Mouse (Mus musculus): ENCODE results near the gene Scarf1. TPM values are rescaled to one million over a fixed set of nuclear protein-coding genes. Genes with fewer than 3 reads are reported as not detected.

Gene Scarf1
- total RNA-seq, 2 experiments from 2014 or later: 8.5 to 12.1 TPM

DNA sequence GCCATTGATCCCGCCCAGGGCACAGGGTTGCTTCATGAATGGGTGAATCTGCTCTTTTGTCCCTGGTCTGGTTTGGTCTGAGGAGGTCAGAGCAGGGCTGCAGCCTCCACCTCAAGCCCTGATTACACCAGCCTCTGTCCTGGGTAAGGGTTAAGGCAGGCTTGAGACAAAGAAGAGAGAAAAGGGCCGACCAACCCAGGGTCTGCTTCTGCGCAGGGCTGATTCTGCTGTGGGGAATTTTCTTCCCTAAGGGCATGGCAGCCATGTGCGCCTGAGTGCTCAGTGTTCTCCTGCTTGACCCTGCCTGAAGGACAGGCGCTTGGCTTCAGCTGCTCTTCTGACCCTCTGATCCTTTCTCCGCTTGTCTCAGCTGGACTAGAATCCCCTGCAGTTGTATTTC lies 43.8 kb downstream of the Scarf1 start:
- DNase-seq (ENCODE audit: low spot score): no peak
- intact Hi-C loops (cut with DNase I): no loop called here

GRCm38 (mm10) chr11:75558101-75558500 lies 44.8 kb downstream of the Scarf1 start:
- DNase-seq (ENCODE audit: low spot score): no peak
- intact Hi-C loops (cut with DNase I): no loop called here

- DNase-seq (ENCODE audit: low spot score): no peak
- intact Hi-C loops (cut with DNase I): no loop called here
Observed at GRCm38 (mm10) chr11:75559870-75560504, 46.6 kb downstream of the Scarf1 start.

GRCm38 (mm10) chr11:75560530-75561409 lies 47.4 kb downstream of the Scarf1 start:
- DNase-seq (ENCODE audit: low spot score): no peak
- intact Hi-C loops (cut with DNase I): no loop called here

- no peak for DNase-seq (ENCODE audit: low spot score)
- intact Hi-C loops (cut with DNase I): no loop called here
Observed at GRCm38 (mm10) chr11:75561410-75561791, 48.1 kb downstream of the Scarf1 start.

- intact Hi-C loops (cut with DNase I): no loop called here
- DNase-seq (ENCODE audit: low spot score): no peak
Observed at GRCm38 (mm10) chr11:75562840-75563239, 49.5 kb downstream of the Scarf1 start.

DNA sequence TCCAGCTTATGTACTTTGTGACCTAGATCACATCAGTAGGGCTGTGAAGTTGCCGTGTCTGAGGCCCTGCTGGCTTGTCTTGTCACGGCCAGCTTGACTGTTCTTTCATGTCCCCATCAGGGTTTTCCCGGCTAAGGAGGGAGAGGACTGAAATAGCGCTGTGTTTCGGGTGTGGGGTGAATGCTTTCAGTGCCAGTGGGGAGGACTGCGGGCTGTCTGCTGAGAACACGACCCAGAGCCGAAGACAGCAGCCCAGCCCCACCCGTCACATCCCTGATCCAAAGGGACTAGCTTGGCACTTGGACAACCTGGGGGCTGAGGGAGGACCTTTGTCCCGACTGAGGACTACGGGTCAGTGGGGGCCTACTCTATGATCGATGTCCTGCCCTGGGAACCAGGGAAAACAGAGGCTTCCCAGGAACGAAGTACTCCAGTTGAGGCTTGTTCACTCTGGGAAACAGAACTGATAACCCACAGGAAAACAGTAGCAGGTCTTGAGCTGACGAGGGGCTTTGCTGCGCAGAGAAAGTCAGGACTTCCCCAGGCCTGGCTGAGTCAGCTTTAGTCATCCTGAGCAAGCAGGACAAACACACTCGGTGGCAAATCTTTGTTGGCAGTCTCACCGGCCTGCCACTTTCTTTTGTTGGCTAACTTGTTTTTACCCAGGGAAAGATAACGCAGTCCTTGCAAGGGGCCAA lies 50.7 kb downstream of the Scarf1 start:
- intact Hi-C loops (cut with DNase I): no loop called here
- peak; percentile 32 for DNase-seq (ENCODE audit: low spot score)

DNA sequence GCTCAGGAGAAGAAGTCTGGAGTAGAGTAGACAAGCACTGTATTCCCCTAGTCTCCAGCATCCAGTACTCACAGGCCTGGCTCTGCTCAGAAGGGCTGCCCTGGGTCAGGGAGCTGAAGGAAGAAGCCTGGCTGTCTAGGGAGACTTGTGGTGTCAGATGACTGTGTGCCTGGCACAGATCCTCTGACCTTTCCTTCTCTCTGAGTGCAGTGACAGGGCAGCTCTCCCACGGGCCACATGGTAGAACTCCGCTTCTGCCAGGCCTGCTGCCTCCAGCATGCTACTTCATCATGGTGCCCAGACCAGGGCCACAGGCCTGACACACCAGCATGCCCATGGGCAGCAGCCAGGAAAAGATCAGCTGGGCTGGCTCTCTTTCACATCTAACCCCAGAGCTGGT lies 52.5 kb downstream of the Scarf1 start:
- peak; percentile 62 for DNase-seq (ENCODE audit: low spot score)
- intact Hi-C loops (cut with DNase I): no loop called here

GRCm38 (mm10) chr11:75566276-75567196 lies 53.2 kb downstream of the Scarf1 start:
- intact Hi-C loops (cut with DNase I): no loop called here
- no peak for DNase-seq (ENCODE audit: low spot score)

DNA sequence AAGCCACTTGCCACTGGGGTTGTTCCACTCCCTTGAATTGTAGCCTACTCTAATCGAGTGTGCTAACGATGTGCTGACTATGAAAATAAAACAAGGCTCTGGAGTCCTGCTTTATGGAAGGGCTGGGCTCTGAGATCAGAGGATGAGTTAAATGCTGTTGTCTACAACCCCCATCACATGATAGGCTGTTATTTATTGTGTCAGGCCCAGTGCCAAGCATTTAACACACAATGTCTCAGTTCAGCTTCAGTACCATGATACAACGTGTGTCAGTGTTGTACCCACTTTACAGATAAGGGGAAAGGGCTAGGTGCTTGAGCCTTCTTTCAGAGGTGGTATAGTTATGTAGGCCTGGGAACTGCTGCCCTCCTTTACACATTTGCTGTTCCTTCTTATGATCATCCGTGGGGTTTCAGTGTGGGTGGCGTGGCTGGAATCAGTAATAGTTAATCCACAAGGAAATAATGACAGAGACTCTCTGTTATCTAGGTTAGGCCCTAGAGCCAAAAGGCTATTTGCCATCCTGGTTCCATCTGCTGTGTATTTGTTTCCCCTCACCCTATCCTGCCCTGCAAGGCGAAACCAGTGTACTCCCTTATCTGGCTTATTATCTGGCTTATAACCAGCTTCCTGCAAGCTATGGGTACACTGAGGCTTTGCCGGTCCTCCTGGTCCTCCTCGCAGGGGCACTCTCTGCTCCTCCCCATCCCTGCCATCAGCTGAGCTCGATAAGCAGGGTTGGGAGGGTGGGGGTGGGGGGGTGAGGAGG lies 54.2 kb downstream of the Scarf1 start:
- no peak for DNase-seq (ENCODE audit: low spot score)
- intact Hi-C loops (cut with DNase I): no loop called here

DNA sequence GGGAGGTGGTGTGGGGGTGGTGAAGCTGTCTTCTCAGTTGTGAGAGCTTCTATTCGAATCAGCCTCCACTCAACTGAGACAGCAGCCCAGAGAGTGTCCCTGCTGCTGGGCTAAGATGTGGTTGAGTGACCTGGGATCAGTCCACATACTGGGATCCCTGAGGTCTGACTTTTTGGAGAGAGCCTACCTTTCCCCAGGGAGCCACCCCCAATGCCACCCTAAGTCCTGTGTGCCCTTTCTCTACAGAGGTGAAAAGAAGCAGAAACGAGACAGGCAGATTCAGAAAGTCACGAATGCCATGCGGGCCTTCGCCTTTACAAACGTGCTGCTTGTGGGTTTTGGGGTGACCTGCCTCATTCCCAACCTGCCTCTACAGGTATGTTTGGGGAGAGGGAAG lies 54.8 kb downstream of the Scarf1 start:
- intact Hi-C loops (cut with DNase I): no loop called here

GRCm38 (mm10) chr11:75568962-75569361 lies 55.6 kb downstream of the Scarf1 start:
- no peak for DNase-seq (ENCODE audit: low spot score)
- intact Hi-C loops (cut with DNase I): no loop called here

More for the DNA sequence above, 54.8 kb downstream of the Scarf1 start:
- no peak for DNase-seq (ENCODE audit: low spot score)

DNA sequence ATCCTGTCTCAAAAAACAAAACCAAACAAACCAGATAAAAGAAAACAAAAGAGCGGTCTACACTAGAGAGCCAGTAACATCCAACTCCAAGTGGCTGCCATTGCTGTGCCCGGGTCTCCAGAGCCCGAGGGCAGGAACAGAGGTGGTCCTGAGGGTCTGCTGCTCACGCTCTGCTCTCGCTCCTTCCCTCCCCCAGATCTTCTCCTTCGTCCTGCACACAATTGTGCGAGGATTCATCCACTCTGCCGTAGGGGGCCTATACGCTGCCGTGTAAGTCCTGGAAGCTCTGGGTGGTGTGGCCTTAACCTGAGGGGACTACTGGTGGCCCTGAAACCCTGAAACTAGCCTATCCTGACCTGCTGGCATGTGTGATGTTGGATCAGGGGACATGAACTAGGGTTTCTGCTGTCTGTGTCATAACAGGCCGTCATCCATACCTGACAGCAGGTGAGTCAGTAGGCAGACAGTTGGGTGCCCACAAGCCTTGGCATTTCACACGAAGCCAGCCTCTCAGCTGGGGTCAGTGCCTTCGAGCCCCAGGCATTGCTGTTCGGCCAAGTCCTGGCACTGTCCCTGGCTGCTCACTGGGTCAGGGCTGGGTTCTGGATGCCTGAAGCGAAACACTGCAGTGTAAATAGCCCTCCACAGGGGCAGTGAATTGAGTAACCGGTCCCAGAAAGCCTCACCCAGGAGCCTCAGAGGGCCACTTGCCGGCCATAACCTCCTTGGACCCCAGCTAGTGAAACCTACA lies 57.2 kb downstream of the Scarf1 start:
- DNase-seq (ENCODE audit: low spot score): no peak
- intact Hi-C loops (cut with DNase I): loop anchor here (5.0 kb wide), 1 partner anchor 168 kb away; no protein-coding TSS in a partner anchor

DNA sequence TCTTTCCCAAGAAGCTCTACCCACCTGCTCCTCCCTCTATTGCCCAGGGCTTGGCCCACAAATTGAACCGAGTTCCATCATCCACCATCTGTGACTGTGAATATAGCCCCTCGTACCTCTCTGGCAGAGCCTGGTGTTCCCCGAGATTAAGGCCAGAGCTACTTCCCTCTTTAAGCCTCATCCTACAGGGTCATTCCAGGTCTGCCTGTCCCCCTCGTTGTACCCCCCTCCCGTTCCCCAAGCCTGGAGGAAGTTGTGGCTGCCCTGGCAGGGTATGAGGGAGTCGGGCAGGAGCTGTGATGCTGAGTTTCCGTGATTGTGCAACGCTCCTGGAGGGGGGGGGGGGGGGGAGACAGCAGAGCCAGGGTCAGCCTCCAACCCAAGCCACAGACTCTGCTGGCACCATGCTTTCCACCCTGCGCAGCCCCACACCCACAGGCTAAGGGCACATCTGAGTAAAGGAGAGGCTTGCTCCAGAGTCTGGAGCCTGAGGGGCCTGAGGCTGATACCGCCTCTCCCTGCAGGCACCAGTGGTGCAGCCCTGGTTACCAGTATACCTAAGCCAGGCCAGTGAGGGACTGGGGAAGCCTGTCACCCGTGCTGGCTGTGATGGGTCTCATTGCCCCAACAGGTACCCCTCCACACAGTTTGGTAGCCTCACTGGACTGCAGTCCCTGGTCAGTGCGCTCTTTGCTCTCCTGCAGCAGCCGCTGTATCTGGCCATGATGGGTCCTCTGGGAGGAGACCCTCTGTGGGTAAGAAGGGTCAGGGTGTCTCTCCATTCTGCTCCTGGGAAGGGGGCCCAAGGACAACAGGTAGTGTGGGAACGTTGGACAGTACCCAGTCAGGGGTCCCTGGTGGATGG lies 58.0 kb downstream of the Scarf1 start:
- DNase-seq (ENCODE audit: low spot score): peak; percentile 40
- intact Hi-C loops (cut with DNase I): loop anchor here (5.0 kb wide), 1 partner anchor 169 kb away; no protein-coding TSS in a partner anchor

- no peak for DNase-seq (ENCODE audit: low spot score)
- intact Hi-C loops (cut with DNase I): loop anchor here (5.0 kb wide), 1 partner anchor 170 kb away; no protein-coding TSS in a partner anchor
Observed at GRCm38 (mm10) chr11:75572301-75572791, 59.0 kb downstream of the Scarf1 start.

- intact Hi-C loops (cut with DNase I): loop anchor here (1.0 to 5.0 kb wide), 2 partner anchors 43 to 171 kb away; no protein-coding TSS in a partner anchor
- peak; percentile 82 for DNase-seq (ENCODE audit: low spot score)
Observed at GRCm38 (mm10) chr11:75572854-75573650, 59.7 kb downstream of the Scarf1 start.
